Mouse (Mus musculus) heart, embryonic 11.5 days (tissue): ENCODE data around the gene Prkce. TPM values are rescaled to one million over a fixed set of nuclear protein-coding genes. Genes with fewer than 3 reads are reported as not detected.
A peak's percentile ranks its signal among the peaks of the same experiment; 100 is the strongest.

ENCODE experiments used
- ATAC-seq: fragments of 200-750 bp; cut with Nextera tagmentation; replicated peaks from 2 replicates; pipeline ENCODE4 v1.8.0; 2017; ENCODE audit warnings: moderate library complexity; ENCODE audit not compliant: insufficient number of reproducible peaks, low FRiP score, low TSS enrichment
- H3K27ac ChIP-seq: fragments of 300-500 bp; sonication (generic); 2 replicates; pipeline ENCODE4 v1.5.1; 2014; ENCODE audit warnings: mild to moderate bottlenecking, low read depth, low read length
- H3K27me3 ChIP-seq: fragments of 300-500 bp; sonication (generic); 2 replicates; pipeline ENCODE4 v1.6.1; 2014; ENCODE audit warnings: mild to moderate bottlenecking, low read length, mixed read lengths; ENCODE audit not compliant: control insufficient read depth, insufficient read depth
- H3K36me3 ChIP-seq: fragments of 300-500 bp; sonication (generic); 2 replicates; pipeline ENCODE4 v1.6.1; 2014; ENCODE audit warnings: mild to moderate bottlenecking, low read length, moderate library complexity, mixed read lengths; ENCODE audit not compliant: control insufficient read depth, insufficient read depth
- H3K4me1 ChIP-seq: fragments of 300-500 bp; sonication (generic); 2 replicates; pipeline ENCODE4 v1.6.1; 2014; ENCODE audit warnings: low read length; ENCODE audit not compliant: control insufficient read depth, insufficient read depth
- H3K4me2 ChIP-seq: fragments of 300-500 bp; sonication (generic); 2 replicates; pipeline ENCODE4 v1.6.1; 2014; ENCODE audit warnings: mild to moderate bottlenecking, moderate library complexity
- H3K4me3 ChIP-seq: fragments of 300-500 bp; sonication (generic); 2 replicates; pipeline ENCODE4 v1.5.1; 2014; ENCODE audit warnings: low read depth, low read length
- H3K9ac ChIP-seq: fragments of 300-500 bp; sonication (generic); 2 replicates; pipeline ENCODE4 v1.6.1; 2014; ENCODE audit warnings: mild to moderate bottlenecking, low read depth, low read length, moderate library complexity
- H3K9me3 ChIP-seq: fragments of 300-500 bp; sonication (generic); replicated peaks from 2 replicates; pipeline ENCODE4 v1.6.1; 2016; ENCODE audit warnings: low read length; ENCODE audit not compliant: control insufficient read depth
- WGBS: fragments of 180-500 bp; shearing (Covaris S2); extraction: QIAGEN DNeasy Blood & Tissue Kit; methylation state at CpG from one replicate; pipeline ENCODE4 v1.1.7; 2014; ENCODE audit not compliant: insufficient replicate concordance; 5-methylcytosine and 5-hydroxymethylcytosine counted together
- polyA plus RNA-seq: library from polyadenylated mRNA; unstranded; fragments of >200 nt; fragmentation: Nextera tagmentation; extraction: Ambion mirVana; gene quantifications from 2 replicates; pipeline ENCODE4 v1.2.1, GENCODE M21; 2014

Prkce gene
- polyA plus RNA-seq, 1 experiment from 2014 or later = 12.8 TPM

DNA sequence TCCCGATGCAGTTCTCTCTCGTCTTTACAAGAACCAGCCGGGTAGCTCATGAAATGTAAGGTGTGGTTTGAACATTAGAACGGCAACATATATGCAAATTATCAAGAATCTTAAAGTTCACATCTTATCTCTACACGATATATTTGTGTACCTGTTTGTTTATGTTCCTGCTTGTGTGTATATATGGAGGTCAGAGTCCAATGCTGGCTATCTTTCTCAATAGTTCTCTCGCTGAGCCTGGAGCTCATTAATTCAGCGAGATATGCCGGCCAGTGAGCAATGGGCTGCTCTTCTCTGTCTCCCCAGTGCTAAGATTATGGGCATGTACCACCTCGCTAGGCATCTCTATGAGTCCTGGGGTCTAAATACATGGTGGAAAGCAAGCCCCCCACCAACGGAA is 356.3 kb downstream of the Prkce start:
- ATAC-seq = no peak
- no peak overlapping the region for H3K4me3 ChIP-seq
- H3K27ac ChIP-seq = no peak overlapping the region
- H3K4me2 ChIP-seq = no peak overlapping the region
- H3K4me1 ChIP-seq = no peaks in the 10 kb centered on the region
- H3K27me3 ChIP-seq = no peaks in the 10 kb centered on the region
- H3K9ac ChIP-seq = no peak overlapping the region
- no peaks in the 10 kb centered on the region for H3K36me3 ChIP-seq
- H3K9me3 ChIP-seq = no peaks in the 10 kb centered on the region
- WGBS = 90% methylated on average over 10 of the region's 10 CpGs

DNA sequence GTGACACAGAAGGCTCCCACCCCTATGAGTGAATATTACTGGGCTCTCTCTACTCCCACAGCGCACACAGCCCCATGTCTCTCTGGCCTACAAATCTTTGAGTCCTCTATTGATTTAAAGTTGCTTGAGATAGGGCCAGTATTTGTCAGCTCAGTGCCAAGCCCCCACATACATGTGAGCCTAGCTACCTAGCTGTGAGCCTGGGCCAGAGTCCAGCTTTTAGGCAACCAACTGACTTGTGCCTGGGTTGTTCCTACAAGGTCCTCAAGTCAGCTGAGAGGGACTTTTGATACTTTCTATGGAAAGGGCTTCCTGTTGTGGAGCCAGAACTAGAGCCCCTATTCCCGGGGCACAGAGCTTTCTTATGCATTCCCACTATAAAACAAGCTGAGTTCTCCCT is 357.5 kb downstream of the Prkce start:
- Histone ChIP-seq H3K4me1 (peaks cover 8% of the 10 kb centered on the region), H3K27me3 (no peaks in the 10 kb centered on the region), H3K4me2 (no peak overlapping the region), H3K27ac (no peak overlapping the region), H3K4me3 (no peak overlapping the region), H3K36me3 (no peaks in the 10 kb centered on the region), H3K9me3 (no peaks in the 10 kb centered on the region), H3K9ac (no peak overlapping the region)
- ATAC-seq = no peak
- WGBS = 79% methylated on average over 2 of the region's 2 CpGs

DNA sequence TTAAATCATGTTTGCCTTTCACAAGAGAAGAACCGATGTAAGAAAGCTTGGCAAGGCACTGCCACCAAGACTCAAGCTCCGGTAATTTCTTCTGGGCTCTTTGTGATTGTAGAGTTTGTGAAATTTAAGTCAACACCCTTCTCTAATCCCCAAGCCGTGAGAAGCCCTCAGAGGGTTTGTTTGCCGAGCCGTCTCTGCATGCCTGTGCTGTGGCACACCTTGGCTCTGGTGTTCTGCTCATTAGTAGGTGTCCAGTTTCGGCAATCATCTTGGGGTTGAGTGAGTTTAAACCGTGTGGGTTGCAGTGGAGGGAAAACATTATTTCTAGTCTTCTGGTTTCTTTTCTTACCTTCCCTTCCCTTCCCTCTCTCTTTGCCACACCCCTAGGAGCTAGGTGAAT is 358.4 kb downstream of the Prkce start:
- H3K4me1 ChIP-seq = peaks cover 14% of the 10 kb centered on the region
- 86% methylated on average over 7 of the region's 7 CpGs for WGBS
- no peak overlapping the region for H3K27ac ChIP-seq
- no peak overlapping the region for H3K9ac ChIP-seq
- no peaks in the 10 kb centered on the region for H3K36me3 ChIP-seq
- H3K9me3 ChIP-seq = no peaks in the 10 kb centered on the region
- H3K27me3 ChIP-seq = no peaks in the 10 kb centered on the region
- no peak for ATAC-seq
- H3K4me3 ChIP-seq = no peak overlapping the region
- H3K4me2 ChIP-seq = no peak overlapping the region

DNA sequence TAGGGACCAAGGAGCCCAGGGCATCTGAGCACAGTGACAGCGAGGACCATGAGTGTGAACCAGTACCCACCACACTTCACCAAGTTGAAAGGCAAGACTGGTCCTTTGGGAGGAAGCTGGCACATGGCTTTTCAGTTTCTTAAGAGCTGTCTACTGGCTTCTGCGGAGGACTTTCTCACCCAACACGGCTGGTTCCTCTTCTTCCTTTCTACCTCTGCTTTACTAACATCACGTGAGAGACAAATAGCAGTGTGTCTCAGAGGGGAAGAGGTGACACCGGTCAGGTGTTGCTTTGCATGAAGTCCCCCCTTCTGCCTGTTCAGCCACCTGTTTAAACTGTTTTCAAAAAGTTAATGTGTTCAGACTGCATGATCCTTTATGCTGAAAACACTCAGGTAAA is 359.7 kb downstream of the Prkce start:
- WGBS = 88% methylated on average over 5 of the region's 5 CpGs
- Histone ChIP-seq H3K4me1 (peaks cover 14% of the 10 kb centered on the region), H3K27me3 (no peaks in the 10 kb centered on the region), H3K9me3 (no peaks in the 10 kb centered on the region), H3K4me2 (no peak overlapping the region), H3K9ac (no peak overlapping the region), H3K36me3 (no peaks in the 10 kb centered on the region), H3K27ac (no peak overlapping the region), H3K4me3 (no peak overlapping the region)
- no peak for ATAC-seq

DNA sequence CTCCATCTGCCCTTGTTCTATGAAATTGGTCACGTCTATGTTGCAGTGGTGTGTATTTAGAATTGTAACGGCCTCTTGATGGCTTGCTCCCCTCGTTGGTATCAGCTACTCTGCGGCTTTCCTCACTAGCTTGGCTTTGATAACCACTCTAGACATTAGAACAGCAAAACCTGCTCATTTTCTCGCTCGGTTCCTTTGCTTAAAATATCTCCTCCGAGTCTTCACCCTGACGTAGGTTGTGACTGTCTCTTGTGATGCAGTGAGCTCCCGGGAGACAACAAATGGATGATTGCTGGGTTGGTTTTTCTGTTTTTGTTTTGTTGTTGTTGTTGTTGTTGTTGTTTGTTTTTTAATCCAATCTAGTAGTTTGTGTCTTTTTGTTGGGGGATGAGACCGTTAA is 361.4 kb downstream of the Prkce start:
- no peak overlapping the region for H3K4me2 ChIP-seq
- ATAC-seq = no peak
- H3K4me1 ChIP-seq = peaks cover 27% of the 10 kb centered on the region
- no peak overlapping the region for H3K4me3 ChIP-seq
- no peaks in the 10 kb centered on the region for H3K9me3 ChIP-seq
- no peaks in the 10 kb centered on the region for H3K36me3 ChIP-seq
- WGBS = 62% methylated on average over 10 of the region's 10 CpGs
- no peaks in the 10 kb centered on the region for H3K27me3 ChIP-seq
- no peak overlapping the region for H3K27ac ChIP-seq
- no peak overlapping the region for H3K9ac ChIP-seq

DNA sequence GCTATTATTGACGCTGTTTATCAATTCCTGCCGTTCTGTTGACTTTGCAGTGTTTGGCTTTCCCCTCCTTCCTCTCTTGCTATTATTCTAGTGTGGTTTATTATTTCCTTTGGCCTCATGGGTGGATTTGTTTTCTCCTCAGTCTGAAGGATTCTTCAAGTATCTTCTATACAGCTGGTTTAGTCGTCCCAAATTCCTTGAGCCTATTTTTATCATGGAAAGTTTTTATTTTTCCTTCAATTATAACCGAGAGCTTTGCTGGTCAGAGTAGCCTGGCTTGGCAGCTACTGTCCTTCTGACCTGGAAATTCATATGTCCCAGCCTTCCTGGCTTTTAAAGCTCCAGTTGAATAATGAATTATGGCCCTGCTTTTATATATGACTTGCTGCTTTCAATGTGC is 361.8 kb downstream of the Prkce start:
- Histone ChIP-seq H3K27me3 (no peaks in the 10 kb centered on the region), H3K9me3 (no peaks in the 10 kb centered on the region), H3K4me2 (no peak overlapping the region), H3K9ac (no peak overlapping the region), H3K36me3 (no peaks in the 10 kb centered on the region), H3K4me1 (peaks cover 27% of the 10 kb centered on the region), H3K27ac (no peak overlapping the region), H3K4me3 (no peak overlapping the region)
- WGBS = 54% methylated on average over 4 of the region's 4 CpGs
- no peak for ATAC-seq

DNA sequence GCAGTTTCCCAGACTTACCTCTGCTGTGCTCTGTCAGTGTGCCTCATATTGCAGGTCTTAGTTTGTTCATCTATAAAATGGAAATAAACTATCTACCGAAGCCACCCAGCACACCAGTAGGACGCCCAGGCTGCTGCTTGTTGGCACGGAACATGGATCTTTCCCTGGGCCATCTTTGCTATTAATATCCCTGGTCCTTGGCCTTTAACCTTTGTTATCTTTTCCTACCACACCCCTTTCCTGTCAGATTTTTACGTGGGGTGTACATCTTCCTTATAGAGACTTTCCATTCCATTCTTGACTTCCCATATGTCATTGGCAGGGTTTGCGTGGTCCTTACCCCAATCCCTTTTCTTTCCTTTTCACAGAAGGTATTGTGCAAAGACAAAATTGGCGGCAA is 363.6 kb downstream of the Prkce start:
- H3K4me1 ChIP-seq = peaks cover 27% of the 10 kb centered on the region
- WGBS = 65% methylated on average over 6 of the region's 6 CpGs
- H3K36me3 ChIP-seq = no peaks in the 10 kb centered on the region
- H3K9ac ChIP-seq = no peak overlapping the region
- no peaks in the 10 kb centered on the region for H3K9me3 ChIP-seq
- H3K4me2 ChIP-seq = no peak overlapping the region
- no peak for ATAC-seq
- H3K27me3 ChIP-seq = no peaks in the 10 kb centered on the region
- H3K27ac ChIP-seq = no peak overlapping the region
- H3K4me3 ChIP-seq = no peak overlapping the region

DNA sequence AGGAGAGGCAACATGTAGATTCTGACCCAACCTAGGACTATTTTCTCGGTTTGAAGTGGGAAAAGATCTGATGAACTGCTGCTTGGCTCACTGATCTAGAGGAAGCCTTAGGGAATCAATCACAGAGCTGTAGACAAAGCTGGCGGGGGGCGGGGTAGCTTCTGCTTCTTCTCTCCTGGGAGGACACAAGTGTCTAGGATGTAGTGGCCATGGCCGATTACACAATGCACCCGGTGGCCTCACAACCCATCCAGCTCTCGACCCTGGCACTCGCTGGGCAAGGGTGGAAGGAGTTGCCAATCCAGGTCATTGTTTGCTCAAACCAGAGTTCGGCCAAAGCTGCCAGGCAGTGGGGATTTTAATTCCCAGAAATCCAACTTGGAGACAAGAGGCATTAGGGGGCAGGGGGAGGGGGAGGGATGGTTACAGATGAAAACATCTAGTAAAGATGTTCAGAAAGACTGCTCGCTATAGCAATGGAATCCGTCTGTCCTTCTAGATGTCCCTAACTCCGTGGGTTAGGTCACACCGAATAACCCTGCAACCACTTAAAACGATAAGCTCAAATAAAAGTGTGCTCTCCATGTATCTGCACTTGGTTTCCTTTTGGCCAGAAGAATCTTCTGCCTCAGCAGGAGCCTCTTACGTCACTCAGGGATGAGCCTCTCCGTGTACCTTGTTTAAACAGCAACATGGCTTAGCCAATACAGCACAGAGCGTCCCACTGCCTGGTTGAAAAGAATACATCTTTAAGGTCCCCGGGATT is 365.4 kb downstream of the Prkce start:
- no peak overlapping the region for H3K4me3 ChIP-seq
- H3K27me3 ChIP-seq = no peaks in the 10 kb centered on the region
- H3K4me2 ChIP-seq = no peak overlapping the region
- H3K9me3 ChIP-seq = no peaks in the 10 kb centered on the region
- peak overlapping the region; percentile 22; the same call in 1 of the 2 replicates for H3K27ac ChIP-seq
- WGBS = 65% methylated on average over 17 of the region's 17 CpGs
- H3K36me3 ChIP-seq = no peaks in the 10 kb centered on the region
- no peak overlapping the region for H3K9ac ChIP-seq
- no peak for ATAC-seq
- peaks cover 38% of the 10 kb centered on the region for H3K4me1 ChIP-seq

DNA sequence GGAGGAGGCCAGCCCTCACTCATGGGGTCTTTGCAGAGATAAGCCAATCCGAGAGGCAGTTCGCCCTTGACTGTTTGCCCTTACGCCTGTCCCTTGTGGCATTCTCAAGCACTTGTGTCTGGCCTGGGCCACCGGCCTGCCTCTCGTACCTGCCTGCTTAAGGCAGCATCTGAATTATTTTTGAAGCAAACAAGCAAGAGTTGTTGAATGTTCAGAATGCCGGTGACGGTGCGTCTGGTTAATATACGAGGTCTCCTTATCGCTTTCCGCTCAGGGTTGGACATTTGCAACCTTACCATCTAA is 365.9 kb downstream of the Prkce start:
- H3K9ac ChIP-seq = no peak overlapping the region
- no peaks in the 10 kb centered on the region for H3K36me3 ChIP-seq
- no peaks in the 10 kb centered on the region for H3K9me3 ChIP-seq
- no peak overlapping the region for H3K4me3 ChIP-seq
- peaks cover 38% of the 10 kb centered on the region for H3K4me1 ChIP-seq
- no peaks in the 10 kb centered on the region for H3K27me3 ChIP-seq
- H3K27ac ChIP-seq = peak overlapping the region; percentile 22; the same call in 1 of the 2 replicates
- no peak for ATAC-seq
- H3K4me2 ChIP-seq = no peak overlapping the region
- 50% methylated on average over 11 of the region's 11 CpGs for WGBS
